Mouse (Mus musculus) lung, adult 2 months (tissue): ENCODE results near the gene Pla2g2c.
A peak's percentile ranks its signal among the peaks of the same experiment; 100 is the strongest.

ENCODE experiments used
- CTCF ChIP-seq: fragments of 200-500 bp; IDR thresholded peaks from 2 replicates; pipeline ENCODE4 v1.5.1; 2011; ENCODE audit warnings: mild to moderate bottlenecking, low read length, control low read depth; ENCODE audit not compliant: insufficient read depth
- POLR2A ChIP-seq: fragments of 200-500 bp; IDR thresholded peaks from 2 replicates; pipeline ENCODE4 v1.6.1; 2011; ENCODE audit warnings: low read depth, mild to moderate bottlenecking, control low read depth, low read length, borderline replicate concordance; ENCODE audit errors: extremely low read depth

DNA sequence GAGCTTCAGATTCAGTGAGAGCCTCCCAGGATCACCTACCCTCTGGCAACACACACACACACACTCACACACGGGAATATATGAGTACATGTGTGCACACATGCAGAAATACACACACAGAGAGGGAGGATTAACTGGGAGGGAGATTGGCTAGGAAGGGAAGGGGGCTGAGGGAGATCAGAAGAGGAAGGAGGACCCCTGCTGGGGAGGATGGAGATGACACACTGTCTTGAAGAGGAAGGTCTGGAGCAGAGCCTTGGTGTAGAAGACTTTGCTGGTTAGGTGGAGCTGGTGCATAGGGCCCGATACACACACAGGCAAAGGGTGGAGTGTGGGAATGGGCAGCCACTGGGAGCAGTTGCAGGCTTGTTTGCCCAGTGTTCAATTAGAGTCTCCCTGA lies 68.7 kb downstream of the Pla2g2c start:
- TF ChIP-seq CTCF = peak; percentile 47; the same call in 1 of the 2 replicates
- no peak for TF ChIP-seq POLR2A
